Mouse (Mus musculus) activated CD4-positive, CD25-positive, alpha-beta regulatory T cell, adult 4 months (primary cell): Measurements from ENCODE around the gene 1700012B07Rik. TPM values are rescaled to one million over a fixed set of nuclear protein-coding genes. Genes with fewer than 3 reads are reported as not detected.

ENCODE experiments used
- ATAC-seq: one replicate; pipeline ENCODE4 v1.8.0; 2017
- polyA plus RNA-seq, 2 experiments: library from polyadenylated mRNA; unstranded; fragments of 100-300 nt; shearing (Covaris generic); gene quantifications; one replicate each; pipeline ENCODE4 v1.2.1; 2017

Gene 1700012B07Rik
- polyA plus RNA-seq, result 1 to 10 TPM in 1 of 2 experiments, under 1 TPM in 1; 0.61 to 1.1 TPM

DNA sequence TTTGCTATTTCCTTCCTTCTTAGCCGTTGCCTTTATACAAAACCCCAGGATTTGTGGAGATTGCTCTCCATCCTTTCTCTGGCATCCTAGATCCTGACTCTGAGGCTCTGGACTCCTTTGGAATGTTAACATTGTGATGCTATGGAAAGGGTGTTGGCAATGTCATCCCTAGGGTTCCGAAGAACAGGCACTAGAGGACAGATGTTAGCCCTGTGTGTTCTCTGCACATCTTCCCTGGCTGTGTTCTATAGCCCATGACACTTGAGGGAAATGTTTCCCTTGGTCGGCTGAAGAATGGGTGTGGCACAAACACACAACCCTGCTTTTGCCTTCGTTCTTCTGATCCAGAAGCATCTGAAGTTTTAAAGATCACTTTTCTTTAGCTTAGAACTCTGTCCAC, at the start of gene 1700012B07Rik:
TSS of gene 1700012B07Rik (minus strand) at position 101 of the 400 bp plus-strand sequence.
- no peak for ATAC-seq

DNA sequence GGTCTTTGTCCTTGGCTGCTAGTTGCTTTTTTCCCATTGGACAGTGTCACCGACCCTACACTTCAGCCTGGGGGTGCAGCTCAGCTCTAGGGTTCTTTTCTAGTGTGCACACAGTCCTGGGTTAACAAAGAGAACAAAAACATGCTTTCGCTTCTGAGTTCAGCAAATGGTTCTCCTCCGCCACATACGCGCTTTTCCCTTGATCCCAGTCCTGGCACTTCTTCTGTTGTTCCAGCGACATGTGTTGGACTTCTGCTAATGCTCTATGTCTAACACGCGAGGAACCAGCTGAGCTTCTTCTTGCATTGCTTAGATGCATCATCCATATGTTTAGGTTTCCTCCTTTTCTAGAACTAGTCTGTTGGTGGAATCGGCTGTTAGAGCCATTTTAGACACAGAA, 48.9 kb upstream of the 1700012B07Rik start:
- no peak for ATAC-seq

DNA sequence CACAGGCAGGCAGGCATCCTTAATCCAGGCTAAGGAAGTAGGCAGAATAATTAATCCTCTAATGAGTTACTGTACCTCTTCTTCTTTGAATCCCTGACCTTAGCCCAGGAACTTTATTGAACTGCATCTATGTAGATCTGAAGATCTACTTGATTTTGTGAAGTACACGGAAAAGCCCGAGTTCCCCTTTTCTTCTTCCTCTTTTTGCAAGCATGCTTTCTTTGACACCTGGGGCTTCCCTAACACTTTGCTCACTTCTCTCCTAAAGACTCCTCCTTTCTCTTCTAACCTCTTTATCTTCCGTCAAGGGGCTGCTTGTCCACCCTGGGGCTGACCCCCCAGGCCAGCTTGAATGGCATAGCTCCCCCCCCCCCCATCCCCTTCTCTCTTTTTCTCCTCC, 48.0 kb upstream of the 1700012B07Rik start:
- no peak for ATAC-seq

DNA sequence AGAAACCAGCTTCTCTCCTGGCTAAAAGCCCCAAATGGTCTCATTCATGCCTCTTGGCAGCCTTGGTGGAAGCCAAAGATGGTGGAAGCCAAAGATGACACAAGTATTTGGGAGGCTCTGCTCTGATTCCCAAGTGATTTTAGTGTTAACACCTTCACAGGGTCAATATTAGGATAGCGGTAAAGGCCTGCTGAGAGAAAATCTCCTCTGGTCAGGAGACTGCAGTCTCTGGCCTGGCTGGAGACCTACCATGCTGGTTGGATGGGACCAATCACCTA, 47.6 kb upstream of the 1700012B07Rik start:
- no peak for ATAC-seq

DNA sequence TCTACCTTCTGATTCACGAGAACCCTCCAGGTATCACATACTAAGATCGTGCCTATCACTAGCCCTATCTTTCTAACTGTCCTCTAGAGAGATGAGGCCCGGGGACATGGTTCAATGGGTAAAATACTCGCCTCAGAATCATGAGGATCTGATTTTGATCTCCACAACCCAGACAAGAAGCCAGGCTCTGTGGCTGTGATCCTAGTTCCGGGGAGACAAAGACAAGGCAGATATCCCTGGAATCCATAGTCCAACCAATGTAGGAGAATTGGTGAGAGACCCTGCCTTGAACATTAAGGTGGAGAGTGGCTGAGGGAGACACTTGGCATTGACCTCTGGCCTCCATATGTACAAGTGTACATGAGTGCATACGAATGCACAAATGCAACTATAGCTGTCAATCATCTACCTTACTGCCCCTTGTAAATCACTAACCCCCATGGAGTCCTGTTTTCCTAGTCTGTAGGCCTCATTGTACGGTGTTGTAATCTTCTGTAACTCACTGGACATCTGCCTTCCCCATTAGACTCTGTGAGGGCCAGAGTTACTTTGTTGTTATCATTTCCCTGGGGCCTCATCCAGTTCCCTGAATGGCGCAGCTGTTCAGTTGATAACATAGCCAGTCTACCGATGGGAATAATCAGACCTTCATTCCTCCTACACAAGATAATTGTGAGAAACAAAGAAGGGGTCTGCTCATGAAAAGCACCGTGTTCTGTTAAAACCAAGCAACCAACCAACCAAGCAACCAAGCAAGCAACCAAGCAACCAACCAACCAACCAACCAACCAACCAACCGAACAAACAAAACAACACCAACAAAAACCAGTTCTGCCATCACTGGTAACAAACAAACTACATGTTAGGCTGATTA, 47.0 kb upstream of the 1700012B07Rik start:
- ATAC-seq, result no peak

DNA sequence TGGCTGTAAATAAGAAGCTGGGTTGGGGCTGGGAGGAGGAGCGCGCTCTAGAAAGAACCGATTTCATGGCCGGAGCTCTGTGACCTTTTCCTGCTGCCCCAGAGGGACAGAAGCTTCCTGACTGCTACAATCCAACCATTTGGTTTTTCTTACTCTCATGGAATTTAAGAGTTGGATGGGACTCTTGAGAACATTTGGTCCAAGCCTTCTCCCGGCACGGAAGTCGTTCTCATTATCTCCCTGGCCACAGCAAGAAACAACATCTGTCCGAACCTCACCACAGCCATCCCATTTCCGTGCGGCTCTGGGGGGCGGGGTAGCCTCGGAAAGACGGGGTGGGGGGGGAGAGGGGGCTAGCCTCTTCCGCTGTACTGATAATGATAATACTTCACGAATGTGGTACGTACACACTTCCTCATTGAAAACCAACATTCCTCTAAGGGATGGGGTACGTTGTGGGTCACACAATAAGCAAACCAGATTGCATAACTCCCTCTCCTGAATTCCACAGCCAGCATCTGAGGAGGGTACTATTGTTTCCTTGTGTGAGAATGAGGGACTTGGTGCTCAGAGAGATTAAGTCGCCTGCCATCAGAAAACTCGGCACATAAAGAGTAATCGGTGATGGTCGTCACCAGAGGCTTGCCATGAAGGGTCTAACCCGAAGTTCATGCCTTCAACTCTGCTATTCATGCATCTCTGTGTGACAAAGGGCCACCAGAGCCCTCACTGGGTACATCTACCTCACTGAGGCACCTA, 46.2 kb upstream of the 1700012B07Rik start:
- ATAC-seq, result no peak

DNA sequence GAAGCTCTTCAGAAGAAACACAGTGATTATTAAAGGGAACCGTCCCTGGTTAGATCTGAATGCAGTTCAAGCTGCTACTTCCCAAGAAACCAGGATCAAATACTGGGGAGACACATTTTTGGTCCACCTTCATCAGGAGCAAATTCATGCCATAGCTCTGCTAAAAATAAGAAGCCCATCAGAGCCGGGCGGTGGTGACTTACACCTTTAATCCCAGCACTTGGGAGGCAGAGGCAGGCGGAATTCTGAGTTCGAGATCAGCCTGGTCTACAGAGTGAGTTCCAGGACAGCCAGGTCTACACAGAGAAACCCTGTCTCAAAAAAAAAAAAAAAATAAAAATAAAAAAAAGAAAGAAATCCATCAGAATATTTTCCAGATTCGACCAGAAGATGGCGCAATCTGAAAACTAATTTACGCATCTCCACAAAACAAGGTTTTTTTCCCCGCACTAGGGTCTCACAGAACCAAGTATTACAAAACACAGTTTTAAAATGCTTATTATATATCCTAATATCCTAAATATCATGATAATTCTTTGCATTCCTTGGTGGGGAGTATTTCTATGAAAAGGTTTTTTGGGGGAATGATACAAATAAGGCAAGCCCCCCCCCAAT, 45.4 kb upstream of the 1700012B07Rik start:
- ATAC-seq, result no peak

DNA sequence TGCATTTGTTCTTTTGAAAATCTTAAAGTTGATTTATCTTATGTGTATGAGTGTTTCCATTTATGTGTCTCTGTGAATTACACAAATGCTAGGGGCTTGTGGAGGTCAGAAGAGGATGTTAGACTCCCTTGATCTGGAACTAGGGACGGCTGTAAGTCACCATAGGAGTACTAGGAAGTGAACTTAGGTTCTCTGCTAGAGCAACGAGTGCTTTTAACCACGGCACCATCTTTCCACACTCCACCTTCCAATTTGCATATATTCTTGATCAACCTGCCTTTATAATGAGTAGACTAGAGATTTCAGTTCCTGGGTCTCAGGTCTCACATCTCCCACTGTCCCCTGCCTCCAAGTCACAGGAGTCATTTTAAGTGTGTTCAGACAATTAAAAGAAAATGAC, 44.8 kb upstream of the 1700012B07Rik start:
- ATAC-seq, result no peak

DNA sequence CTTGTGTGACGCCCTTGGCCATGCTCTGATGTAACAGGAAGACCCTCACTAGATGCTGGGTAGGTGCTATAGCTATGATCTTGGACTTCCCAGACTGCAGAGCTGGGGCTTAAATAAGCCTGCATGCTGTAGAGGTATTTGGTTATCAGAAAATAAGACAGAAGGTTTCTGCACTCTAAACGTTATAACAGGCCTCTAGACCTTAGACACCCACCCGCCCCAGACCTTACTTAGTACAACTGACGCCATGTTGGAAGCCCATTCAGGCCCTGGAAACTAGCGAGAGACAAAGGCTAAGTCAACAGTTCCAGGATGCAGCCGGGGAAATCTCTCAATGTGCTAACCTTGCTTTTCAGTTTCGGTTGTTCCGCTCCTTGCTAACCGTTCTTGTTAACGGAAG, 44.2 kb upstream of the 1700012B07Rik start:
- ATAC-seq, result no peak

DNA sequence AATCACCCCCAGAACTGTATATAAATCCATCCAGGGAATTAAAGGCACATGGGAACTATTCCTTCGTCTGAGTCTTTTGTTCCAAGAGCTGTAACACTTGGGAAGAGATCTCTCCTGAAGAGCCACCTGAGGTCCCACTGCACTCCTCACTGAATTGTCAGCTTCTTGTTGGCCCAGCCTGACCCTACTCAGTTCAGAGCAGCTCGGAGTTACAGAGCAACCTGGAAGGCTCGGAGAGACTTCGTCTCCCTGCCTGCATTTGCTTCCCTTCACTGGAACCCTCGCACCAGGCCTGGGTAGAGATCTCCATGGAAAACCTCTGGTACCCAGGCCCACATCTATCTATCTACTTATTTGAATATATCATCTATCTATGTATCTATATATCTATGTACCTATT, 40.0 kb upstream of the 1700012B07Rik start:
- ATAC-seq, result no peak

DNA sequence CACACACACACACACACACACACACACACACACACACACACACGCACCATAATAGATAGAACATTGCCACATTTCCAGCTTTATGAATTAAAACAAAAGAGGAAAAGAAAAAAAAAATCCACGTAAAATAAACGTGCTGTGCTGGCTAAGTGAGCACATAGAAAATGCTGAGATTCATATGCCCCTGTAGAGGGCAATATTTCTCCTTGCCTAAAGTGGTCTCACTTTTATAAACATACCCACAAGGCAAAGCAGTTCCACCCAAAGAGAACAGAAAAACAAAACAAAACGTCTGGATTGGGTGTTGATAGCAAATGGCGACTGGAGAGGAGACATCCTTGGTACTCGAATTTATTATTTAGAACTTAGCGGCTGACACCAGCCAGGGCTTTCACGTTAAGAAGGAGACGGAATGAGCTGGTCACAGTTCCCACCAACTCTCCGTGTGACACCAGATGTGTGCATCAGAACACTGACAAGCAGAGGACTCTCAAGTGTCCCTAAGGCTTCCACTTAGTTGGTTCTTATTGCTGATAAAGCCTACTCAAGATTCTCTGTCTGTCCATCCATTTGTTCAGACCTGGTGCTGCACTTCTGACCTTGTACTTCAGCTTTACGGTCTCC, 38.8 kb upstream of the 1700012B07Rik start:
- no peak for ATAC-seq

DNA sequence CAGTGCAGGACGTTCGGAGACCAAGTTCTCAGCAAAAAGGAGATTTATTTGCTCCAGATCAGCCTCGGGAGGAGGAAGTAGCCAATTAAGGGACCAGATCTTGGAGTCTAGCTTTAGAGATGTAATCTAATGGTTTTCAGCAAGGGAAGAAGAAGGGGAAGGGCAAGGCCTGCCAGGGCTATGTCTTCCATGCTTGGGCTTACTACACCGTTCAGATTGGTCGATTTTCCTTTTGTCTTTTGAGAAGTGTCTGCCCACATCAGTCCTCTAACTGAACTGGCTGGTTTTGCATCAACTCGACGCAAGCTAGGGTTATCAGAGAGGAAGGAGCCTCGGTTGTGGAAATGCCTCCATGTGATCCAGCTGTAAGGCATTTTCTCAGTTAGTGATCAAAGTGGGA, 37.7 kb upstream of the 1700012B07Rik start:
- ATAC-seq, result no peak

DNA sequence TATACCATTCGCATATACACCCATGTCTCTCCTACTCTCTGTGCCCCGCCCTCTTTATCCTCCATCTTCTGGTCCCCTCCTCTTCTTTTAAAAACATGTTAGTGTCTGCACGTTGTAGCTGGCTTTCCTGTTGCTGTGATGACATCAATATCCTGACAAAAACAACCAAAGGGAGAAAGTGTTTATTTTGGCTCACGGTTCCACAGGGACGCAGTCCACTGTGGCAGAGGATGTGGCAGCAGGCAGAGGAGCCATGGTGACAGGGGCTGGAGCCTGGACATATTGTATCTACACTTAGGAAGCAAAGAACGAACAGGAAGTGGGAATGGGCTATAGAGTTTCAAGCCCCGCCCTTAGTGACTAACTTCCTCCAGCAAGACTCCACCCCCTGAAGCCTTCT, 36.1 kb upstream of the 1700012B07Rik start:
- no peak for ATAC-seq

DNA sequence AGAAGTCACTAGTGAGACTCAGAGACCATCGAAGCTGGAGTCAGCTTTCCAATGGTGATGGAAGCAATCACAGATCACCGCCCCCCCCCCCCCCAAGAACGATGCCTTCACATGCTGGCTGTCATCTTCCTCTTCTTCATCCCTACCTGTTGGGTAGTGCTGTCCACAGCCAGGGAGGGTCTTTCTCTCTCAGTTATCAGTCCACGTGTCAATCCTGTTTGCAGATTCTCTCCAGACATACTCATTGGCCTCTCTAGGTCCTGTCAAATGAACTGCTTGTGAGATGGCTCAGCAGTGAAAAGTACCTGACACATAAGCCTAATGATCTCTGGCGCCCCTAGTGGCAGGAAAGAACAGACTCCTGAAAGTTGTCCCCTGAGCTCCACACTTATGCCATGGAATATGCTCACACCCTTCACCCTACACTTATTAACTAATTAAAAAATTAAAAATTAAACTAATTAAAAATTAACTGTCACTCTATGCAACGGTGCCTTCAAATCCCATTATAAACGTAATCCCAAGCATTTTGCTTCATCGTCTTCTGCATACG, 35.4 kb upstream of the 1700012B07Rik start:
- ATAC-seq, result no peak

DNA sequence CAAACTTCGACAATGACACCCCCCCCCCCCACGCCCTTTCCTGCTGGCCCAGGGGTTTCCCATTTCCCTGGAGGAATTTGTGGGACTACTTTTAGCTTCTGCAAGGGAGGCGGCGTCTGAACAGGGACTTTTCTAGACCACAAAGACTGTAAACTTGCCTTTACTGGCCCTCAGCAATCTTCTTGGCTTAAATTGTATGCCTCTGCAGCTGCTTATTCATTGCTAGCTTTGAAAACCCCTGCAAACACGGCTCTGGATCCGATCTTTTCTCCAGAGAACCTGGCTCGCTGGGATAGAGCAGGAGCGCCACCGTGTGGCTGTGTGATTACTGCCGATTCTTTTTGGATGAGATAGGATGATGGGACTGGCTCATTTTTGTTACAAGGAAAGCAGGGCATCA, 32.7 kb upstream of the 1700012B07Rik start:
- peak; percentile 63 for ATAC-seq

DNA sequence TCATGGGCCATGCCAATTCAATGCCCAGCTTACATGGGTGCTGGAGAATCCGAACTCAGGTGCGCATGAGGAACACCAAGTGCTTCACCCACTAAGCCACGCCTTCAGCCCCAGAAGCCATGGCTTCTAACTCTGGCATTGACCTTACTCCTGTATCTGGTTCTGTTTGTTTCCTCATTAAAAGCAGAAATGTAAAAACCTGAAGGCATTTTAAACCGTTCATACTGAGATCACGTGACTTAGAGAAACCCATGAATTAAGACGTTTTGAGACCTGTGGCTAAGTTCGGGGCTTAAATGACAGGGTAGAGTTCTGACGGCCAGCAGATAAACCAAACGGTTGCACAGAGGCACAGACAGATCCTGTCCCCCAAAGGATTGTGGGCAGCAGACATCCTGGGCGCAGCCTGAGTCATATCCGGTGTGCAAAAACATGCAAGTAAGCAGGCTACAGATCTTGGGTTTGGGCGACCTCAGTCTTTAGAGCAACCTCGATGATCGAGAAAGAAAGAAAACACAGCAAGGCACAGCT, 32.2 kb upstream of the 1700012B07Rik start:
- peak; percentile 97 for ATAC-seq

DNA sequence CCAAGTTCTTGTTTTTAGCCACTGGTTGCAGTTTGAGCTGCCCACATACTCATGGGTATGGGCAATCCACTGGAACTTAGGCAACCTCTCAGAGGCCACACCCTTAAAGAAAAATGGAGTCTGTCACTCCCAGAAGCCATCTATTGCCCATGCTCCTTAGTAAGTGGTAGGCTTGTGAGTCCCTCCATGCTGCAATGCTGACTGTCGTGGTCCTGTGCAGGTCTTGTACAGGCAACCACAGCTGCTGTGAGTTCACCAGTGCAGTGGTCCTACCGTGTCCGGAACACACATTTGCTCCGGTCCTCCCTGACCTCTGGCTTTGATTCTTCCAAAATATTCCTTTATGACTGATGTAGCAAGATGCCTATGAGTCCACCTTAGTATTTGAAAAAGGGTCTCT, 31.6 kb upstream of the 1700012B07Rik start:
- ATAC-seq, result no peak

DNA sequence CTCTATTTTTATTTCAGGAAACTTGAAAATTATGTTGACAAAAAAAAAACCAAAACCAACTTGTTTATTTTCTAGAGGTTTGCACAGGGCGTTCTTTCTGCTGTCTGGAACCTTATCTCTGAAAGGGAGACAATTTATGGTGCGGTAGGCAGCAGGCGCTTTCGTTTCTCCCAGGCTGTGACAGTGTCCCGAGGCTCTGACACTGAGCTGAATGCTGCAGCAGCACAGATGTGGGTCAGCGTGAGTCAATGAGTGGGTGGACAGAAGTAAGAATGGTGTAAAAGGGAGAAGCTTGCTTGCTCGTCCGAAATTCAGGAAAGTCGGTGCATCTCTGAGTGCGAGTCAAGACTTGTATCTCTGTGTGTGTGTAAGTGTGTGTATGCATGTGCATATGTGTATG, 29.2 kb upstream of the 1700012B07Rik start:
- no peak for ATAC-seq

DNA sequence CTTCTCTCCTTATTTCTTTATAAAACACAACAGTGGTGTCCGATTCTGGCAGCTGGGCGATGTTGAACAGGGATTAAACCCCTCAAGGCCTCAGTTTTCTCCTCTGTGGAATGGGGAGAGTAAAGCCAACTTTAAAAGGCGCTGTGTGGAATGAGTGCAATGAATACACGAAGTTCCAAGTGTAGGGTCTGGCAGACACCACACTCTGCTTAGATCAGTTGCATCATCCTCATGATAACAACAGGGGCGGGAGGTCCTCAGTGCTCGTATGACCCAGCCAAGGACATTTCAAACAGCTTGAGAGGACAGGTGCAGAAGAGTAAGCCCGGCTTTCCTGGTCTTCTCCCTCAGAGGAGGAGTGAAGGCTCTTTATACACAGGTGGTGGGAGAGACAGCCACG, 26.2 kb upstream of the 1700012B07Rik start:
- ATAC-seq, result no peak

DNA sequence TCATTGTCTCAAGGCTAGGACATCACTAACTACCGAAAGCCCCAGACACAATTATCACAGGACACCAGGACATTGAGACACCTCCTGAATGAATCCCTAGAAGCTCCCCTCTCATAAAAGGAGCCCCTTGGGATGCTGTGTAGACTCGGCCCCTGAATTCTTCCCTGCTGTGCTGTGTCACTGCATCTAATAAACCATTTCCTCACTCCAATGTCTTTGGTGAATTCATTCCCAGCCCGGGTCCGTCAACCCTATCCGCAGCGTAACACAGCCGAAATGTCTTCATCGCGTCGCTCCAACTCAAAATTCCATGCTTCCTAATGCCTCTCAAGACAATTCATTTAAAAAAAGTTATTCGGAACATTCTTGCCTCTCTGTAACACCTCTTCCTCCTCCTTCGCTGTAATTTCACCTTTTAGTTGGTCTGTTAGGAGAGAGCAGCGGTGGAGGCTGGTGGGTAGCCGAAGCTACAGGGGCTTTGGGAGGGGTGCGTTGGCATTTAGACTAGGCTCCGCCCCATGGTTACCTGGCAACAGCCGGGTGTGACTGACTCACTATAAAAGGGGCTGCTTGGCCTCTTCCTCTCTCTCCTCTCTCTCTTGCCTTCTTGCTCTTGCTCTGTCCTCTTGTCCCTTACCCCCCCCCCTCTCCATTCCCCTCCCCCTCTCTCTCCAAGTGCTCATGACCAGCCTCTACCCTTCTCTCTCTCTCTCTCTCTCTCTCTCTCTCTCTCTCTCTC, 25.6 kb upstream of the 1700012B07Rik start:
- no peak for ATAC-seq

DNA sequence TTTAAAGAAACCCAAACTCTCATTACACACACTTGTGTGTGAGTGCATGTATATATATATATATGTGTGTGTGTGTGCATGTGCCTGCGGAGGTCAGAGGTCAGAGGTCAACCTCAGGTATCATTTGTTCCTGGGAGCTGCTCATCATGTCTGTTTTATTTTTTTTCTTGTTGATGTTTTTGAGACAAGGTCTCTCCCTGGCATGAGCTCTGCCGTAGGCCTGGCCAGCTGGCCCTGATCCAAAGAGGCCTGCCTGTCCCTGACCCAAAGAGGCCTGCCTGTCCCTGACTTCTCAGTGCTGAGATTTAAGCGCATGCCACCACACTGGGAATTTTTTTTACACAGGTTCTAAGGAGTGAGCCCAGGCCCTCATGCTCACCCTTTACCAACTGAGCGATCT, 24.1 kb upstream of the 1700012B07Rik start:
- no peak for ATAC-seq

DNA sequence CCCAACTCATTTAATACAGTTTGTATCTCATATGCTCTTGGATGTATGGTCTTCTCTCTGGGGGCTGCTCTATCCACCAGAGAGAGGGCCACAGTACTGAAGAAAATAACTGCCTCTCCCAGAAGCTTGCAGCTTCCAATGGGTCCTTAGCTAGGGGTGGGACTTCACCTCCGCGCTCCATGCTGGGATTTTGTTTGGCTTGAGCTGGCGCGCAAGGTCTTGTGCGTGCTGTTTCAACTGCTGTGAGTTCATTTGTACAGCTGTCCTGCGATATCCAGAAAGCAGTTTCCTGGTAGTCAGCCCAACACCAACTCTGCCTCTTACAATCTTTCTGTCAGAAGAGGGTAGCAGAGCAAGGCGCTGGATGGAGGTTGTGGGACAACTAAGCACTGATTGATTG, 18.5 kb upstream of the 1700012B07Rik start:
- no peak for ATAC-seq
